Mouse (Mus musculus): ENCODE measurements around the gene Ap3b1.

DNA sequence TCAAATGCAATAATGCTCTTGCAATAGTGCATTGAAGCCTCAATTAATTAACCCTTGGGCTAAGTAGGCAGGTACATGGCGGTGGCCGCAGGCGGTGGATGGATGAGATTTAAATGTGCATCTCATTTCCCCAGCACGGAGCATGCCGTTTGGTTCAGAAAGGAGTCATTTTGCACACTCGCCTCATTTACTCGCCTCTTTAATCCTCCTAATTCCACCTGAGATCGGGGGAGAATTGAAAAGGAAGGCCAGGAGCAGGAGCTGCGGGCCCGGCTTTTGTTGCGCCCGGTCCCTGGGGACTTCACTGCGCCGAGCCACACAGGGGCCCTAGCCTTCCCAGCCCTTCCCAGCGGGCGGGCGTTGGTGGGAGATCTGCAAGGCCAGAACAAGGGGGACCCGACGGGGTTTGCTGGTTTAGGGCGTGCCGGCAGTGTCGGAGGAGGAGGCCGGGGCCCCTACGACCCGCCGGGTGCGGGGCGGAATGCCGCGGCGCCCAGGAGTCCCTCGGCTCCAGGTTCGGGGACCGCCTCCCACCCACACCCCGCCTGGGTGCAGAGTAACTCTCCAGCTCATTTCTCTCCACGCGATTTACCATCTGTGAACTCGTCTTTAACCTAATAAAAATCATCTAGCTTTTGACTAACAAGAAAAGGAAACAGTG is 237.1 kb downstream of the Ap3b1 start:
- TF ChIP-seq POLR2A (IDR thresholded peaks at IDR 0.05; ENCODE audit: insufficient read length, low read depth): no peak
- TF ChIP-seq CEBPB (IDR thresholded peaks at IDR 0.05; ENCODE audit: insufficient read depth, poor library complexity, severe bottlenecking): no peak
- TF ChIP-seq USF1 (IDR thresholded peaks at IDR 0.05; ENCODE audit: low read depth): no peak
- TF ChIP-seq E2F4 (IDR thresholded peaks at IDR 0.05; ENCODE audit: insufficient read depth): no peak
- TF ChIP-seq SRF (IDR thresholded peaks at IDR 0.05; ENCODE audit: control insufficient read depth, insufficient read length, low read depth): no peak
- TF ChIP-seq MAX (IDR thresholded peaks at IDR 0.05; ENCODE audit: low read depth): no peak
- no peak for TF ChIP-seq TCF12 (IDR thresholded peaks at IDR 0.05; ENCODE audit: insufficient read depth, poor library complexity, severe bottlenecking)
- TF ChIP-seq POLR2AphosphoS2 (IDR thresholded peaks at IDR 0.05; ENCODE audit: insufficient read length, low read depth): no peak
- TF ChIP-seq MYOD1 (IDR thresholded peaks at IDR 0.05; ENCODE audit: control insufficient read depth in 1 of 3, insufficient read length in 2 of 3, low read depth in 2 of 3): no peak
- TF ChIP-seq MYOG (IDR thresholded peaks at IDR 0.05; ENCODE audit: control insufficient read depth in 1 of 3, insufficient read depth in 1 of 3, insufficient read length in 2 of 3, low read depth in 2 of 3): no peak

All from myocyte (in vitro differentiated cells).